Mouse (Mus musculus): Measurements from ENCODE around the gene Tmed5. TPM values are rescaled to one million over a fixed set of nuclear protein-coding genes. Genes with fewer than 3 reads are reported as not detected.

Tmed5 gene
- 76.2 TPM for polyA plus RNA-seq (2017; shearing (Covaris generic))

DNA sequence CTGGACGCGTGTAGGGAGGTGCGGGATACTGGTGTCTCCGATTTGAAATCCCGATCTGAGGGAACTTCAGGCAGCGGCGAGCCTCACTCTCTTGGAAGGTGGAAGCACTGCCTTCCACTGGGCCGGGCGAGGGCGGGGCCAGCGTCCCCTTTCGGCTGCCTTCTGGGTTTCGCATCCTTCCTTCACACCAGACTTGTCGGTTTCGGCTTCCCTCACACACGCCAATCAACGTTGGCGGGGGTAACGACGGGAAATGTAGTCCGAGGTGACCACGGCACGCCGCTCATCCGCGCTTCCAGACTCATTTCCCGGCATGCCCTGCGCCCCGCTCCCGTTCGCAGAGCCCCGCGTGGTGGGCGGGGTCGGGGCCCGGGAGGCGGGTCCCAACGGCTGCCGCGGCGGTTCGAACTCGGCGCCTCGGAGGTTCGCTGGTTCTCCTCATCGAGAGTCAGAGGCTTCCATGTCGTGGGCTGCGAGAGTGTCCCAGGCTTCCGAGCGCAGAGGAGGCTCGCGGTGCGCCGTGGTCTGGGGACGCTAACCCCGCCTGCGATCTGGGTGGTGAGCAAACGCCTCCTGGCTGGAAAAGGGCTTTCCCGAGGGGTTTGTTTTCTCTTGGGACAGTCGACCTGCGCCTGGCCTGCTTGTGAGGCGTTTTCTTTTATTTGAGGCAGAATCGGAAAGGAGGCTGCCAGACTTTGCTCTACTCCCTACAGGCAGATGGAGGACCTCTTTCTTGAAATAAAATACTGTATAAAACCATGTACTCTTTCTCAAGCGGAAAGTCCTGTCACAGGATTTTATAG is at the start of gene Tmed5, which contains the start of gene Ccdc18:
TSS of gene Tmed5 (minus strand) at position 180 of the 803 bp plus-strand sequence.
TSS of gene Ccdc18 (plus strand) at position 435 of the 803 bp plus-strand sequence.

GRCm38 (mm10) chr5:108065465-108066411 is 66.7 kb downstream of the Tmed5 start, which contains the start of gene Mtf2:
Gene Mtf2 (plus strand): TSS chr5:108065674.

Other genes with a start within 250 kb of the Tmed5 start
- 43.5 TPM for gene Rpl5, start 232.1 kb downstream of the Tmed5 start, polyA plus RNA-seq (2017; shearing (Covaris generic))
- 77.7 TPM for gene Fam69a, start 145.5 kb downstream of the Tmed5 start, polyA plus RNA-seq (2017; shearing (Covaris generic))
- 93.1 TPM for gene Mtf2, start 66.9 kb downstream of the Tmed5 start, polyA plus RNA-seq (2017; shearing (Covaris generic))
- gene Ccdc18, start 255 bp upstream of the Tmed5 start, polyA plus RNA-seq (2017; shearing (Covaris generic)), result 0.68 TPM
- gene Dr1, start 136.3 kb upstream of the Tmed5 start, polyA plus RNA-seq (2017; shearing (Covaris generic)), result 39.6 TPM
- gene Pigg, start 180.0 kb upstream of the Tmed5 start, polyA plus RNA-seq (2017; shearing (Covaris generic)), result 2.3 TPM
- gene Gm42517, start 235.3 kb upstream of the Tmed5 start, polyA plus RNA-seq (2017; shearing (Covaris generic)), result not detected

All from naive thymus-derived CD4-positive, alpha-beta T cell, adult 5 months (primary cell).